Mouse (Mus musculus): ENCODE results near the gene Stx19. TPM values are rescaled to one million over a fixed set of nuclear protein-coding genes. Genes with fewer than 3 reads are reported as not detected.
A peak's percentile ranks its signal among the peaks of the same experiment; 100 is the strongest.

The Stx19 gene
- polyA plus RNA-seq, 1 experiment from 2014 or later, result 0.14 TPM

DNA sequence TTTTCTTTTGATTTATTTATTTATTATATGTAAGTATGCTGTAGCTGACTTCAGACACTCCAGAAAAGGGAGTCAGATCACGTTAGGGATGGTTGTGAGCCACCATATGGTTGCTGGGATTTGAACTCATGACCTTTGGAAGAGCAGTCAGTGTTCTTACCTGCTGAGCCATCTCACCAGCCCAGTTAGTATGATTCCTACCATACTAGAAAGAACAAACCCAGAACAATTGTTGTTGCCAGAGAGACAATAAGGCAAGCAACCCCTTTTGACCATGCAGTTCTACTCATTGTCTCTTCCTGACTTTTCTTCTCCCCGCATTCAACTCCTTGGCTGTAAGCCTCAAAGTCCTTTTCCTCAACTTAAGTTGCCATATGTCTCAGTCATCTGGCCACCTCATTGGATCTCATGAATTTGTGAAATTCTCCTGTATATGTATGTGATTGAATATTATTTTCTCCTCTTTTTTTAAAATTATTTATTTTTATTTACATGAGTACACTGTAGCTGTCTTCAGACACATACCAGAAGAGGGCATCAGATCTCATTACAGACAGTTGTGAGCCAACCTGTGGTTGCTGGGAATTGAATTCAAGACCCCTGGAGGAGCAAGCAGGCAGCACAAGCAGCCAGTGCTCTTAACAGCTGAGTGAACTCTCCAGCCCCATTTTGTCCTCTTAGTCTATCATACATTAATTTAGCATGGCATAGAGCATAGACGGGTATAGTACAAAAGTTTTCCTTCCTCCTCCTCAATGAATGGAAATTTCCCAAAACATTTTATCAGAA lies 38.2 kb downstream of the Stx19 start:
- no peak overlapping the region for H3K4me3 ChIP-seq (replicated peaks)
- H3K27ac ChIP-seq (replicated peaks), result no peak overlapping the region
- peaks cover 12% of the 10 kb centered on the region; the same call in 1 of the 2 replicates for H3K4me1 ChIP-seq (replicated peaks)
- 69% methylated on average over 3 of the region's 3 CpGs for WGBS (ENCODE audit: insufficient replicate concordance)
- no peak overlapping the region for H3K4me2 ChIP-seq
- no peak overlapping the region for H3K9ac ChIP-seq
- no peaks in the 10 kb centered on the region for H3K36me3 ChIP-seq (replicated peaks)
- no peak for ATAC-seq (ENCODE audit: insufficient read depth)
- H3K27me3 ChIP-seq, result no peaks in the 10 kb centered on the region
- no peaks in the 10 kb centered on the region for H3K9me3 ChIP-seq (replicated peaks)

DNA sequence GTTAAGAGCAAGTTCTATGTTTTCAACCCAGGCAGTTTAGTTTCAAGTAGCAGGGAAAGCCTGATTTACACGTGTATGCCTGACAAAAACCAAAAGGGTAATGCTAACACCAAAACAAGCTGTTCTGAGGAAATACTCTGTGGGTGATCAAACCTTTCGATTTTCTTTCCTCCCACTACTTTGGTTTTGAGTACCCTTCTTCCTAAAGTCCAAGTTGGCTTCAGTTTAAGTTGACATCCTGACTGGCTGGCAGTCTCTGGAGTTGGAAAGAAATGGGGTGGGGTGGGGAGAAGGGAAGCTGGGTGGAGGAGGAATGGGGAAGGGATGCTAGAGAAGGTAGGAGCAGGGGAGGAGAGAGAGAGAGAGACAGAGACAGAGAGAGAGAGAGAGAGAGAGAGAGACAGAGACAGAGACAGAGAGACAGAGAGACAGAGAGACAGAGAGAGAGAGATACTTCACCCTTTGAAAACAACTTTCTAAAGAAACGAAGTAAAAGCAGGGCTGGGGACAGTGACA lies 39.2 kb downstream of the Stx19 start:
- Histone ChIP-seq H3K27ac (replicated peaks) (no peak overlapping the region), H3K4me3 (replicated peaks) (peak overlapping the region; percentile 62), H3K9me3 (replicated peaks) (no peaks in the 10 kb centered on the region), H3K4me2 (peak overlapping the region; percentile 86), H3K27me3 (no peaks in the 10 kb centered on the region), H3K4me1 (replicated peaks) (peaks cover 12% of the 10 kb centered on the region; the same call in 1 of the 2 replicates), H3K9ac (peak overlapping the region; percentile 61; the same call in 1 of the 2 replicates), H3K36me3 (replicated peaks) (no peaks in the 10 kb centered on the region)
- ATAC-seq (ENCODE audit: insufficient read depth), result no peak
- 9% methylated on average over 3 of the region's 3 CpGs for WGBS (ENCODE audit: insufficient replicate concordance)

DNA sequence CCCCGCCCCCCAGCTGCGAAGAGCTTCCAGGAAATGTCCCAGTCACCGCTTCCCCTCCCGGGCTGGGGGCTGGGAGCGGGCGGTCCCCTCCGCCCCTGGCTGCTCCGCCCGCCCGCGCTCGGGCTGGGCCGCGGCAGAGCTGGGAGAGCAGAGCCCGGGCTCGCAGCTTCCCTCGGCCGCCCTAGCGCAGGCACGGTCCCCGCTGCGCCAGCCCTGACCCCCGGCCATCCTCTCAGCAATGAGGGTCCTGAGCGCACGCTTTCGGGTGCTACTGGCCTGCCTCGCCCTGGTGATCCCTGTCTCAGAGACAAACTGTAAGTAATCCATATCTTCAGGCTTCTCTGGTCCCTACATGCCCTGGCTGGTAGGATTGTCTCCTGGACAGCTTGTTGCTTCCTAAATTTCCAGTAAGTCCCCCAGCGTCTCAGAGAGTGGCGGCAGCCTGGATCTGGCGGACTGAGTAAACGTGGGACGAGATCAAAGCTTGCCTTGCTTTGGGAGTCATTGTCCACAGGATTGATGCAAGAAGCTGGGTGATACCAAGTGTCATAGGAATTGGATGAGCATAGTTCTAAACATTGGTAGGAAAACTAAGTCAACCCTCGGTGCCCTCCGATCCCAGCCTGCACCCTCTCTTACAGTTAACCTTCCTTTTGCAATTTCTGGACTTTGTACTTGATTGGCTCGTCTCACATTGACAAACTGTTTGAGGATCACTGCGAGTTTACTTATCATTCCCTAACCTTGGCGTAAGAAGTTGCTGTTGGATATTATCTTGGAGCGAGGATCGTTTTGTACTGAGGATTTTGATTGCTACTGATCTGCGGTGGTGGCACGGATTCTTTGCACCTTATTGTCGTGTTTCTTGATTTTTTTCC lies 40.0 kb downstream of the Stx19 start, which contains the start of gene Pros1:
Pros1 (plus strand) TSS at position 117 of the 878 bp plus-strand sequence.
- H3K9ac ChIP-seq, result peak within 1 kb of the TSS; percentile 61
- H3K36me3 ChIP-seq (replicated peaks), result no peaks in the 10 kb centered on the region
- peak within 1 kb of the TSS; percentile 86 for H3K4me2 ChIP-seq
- peak; percentile 88 for ATAC-seq (ENCODE audit: insufficient read depth)
- 3% methylated on average over 41 of the region's 42 CpGs for WGBS (ENCODE audit: insufficient replicate concordance)
- peaks cover 12% of the 10 kb centered on the region; the same call in 1 of the 2 replicates for H3K4me1 ChIP-seq (replicated peaks)
- H3K27ac ChIP-seq (replicated peaks), result peak within 1 kb of the TSS; percentile 53; the same call in 1 of the 2 replicates
- no peaks in the 10 kb centered on the region for H3K27me3 ChIP-seq
- H3K9me3 ChIP-seq (replicated peaks), result no peaks in the 10 kb centered on the region
- H3K4me3 ChIP-seq (replicated peaks), result peak within 1 kb of the TSS; percentile 62

DNA sequence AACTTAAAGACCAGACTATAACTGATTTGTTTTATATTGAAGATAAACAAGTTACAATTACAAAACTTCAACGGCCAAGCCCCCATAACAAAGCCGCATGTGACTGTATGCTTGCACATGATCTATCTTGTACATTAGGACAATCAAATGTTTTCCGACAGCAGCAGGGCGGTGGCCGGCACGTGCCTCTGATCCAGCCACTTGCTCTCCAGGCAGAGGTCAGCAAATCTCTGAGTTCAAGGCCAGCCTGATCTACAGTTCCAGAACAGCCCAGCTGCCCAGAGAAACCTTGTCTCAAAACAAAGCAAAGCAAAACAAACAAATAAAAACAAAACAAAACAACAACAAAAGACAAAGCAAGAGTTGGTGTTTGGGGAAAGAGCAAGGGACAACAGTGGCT lies 40.9 kb downstream of the Stx19 start:
- no peaks in the 10 kb centered on the region for H3K9me3 ChIP-seq (replicated peaks)
- H3K4me2 ChIP-seq, result no peak overlapping the region
- H3K27me3 ChIP-seq, result no peaks in the 10 kb centered on the region
- no peaks in the 10 kb centered on the region for H3K36me3 ChIP-seq (replicated peaks)
- no peak overlapping the region for H3K27ac ChIP-seq (replicated peaks)
- no peak overlapping the region for H3K4me3 ChIP-seq (replicated peaks)
- peaks cover 12% of the 10 kb centered on the region; the same call in 1 of the 2 replicates for H3K4me1 ChIP-seq (replicated peaks)
- WGBS (ENCODE audit: insufficient replicate concordance), result 56% methylated on average over 6 of the region's 6 CpGs
- H3K9ac ChIP-seq, result no peak overlapping the region
- ATAC-seq (ENCODE audit: insufficient read depth), result no peak

DNA sequence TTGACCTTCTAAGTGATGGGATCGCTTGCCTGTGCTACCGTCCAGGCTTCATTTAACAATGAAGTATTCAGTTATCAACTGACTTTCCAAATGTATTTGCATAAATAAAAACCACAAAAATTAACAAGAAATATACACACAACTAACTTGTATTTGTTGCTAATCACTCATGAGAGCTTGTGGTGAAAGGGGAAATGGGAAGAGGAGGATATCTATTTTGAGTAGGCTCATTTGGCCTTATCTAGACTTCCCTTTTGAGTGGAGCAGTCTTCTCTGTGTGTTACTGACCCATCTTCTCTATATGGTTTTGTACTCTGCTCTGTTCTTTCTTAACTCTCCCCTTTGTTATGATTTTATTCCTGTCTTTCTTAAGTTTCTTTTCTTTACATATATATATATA lies 41.8 kb downstream of the Stx19 start:
- Histone ChIP-seq H3K27me3 (no peaks in the 10 kb centered on the region), H3K9ac (no peak overlapping the region), H3K27ac (replicated peaks) (no peak overlapping the region), H3K4me3 (replicated peaks) (no peak overlapping the region), H3K4me1 (replicated peaks) (peaks cover 12% of the 10 kb centered on the region; the same call in 1 of the 2 replicates), H3K36me3 (replicated peaks) (no peaks in the 10 kb centered on the region), H3K4me2 (no peak overlapping the region), H3K9me3 (replicated peaks) (no peaks in the 10 kb centered on the region)
- 71% methylated on average over 2 of the region's 2 CpGs for WGBS (ENCODE audit: insufficient replicate concordance)
- ATAC-seq (ENCODE audit: insufficient read depth), result no peak

DNA sequence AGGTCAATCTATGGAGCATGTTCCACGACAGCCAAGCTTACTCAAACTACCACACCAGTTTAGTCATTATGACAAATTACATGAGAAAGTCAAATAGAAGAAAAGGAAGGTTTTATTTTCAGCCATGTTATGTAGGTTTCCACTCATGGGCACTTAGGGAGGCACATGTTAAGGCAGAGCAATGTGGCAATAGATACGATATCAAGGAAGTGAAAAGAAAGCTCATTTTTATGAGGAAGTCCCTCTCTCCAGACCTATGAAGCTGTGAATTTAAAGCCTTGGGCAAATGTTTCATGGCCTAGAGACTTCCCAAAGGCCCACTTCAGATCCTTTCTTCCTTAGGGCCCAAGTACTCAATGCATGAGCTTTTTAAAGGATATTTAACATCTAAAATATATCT lies 43.0 kb downstream of the Stx19 start:
- 61% methylated on average over 2 of the region's 2 CpGs for WGBS (ENCODE audit: insufficient replicate concordance)
- Histone ChIP-seq H3K4me3 (replicated peaks) (no peak overlapping the region), H3K4me1 (replicated peaks) (peaks cover 12% of the 10 kb centered on the region; the same call in 1 of the 2 replicates), H3K4me2 (no peak overlapping the region), H3K27ac (replicated peaks) (no peak overlapping the region), H3K9me3 (replicated peaks) (no peaks in the 10 kb centered on the region), H3K9ac (no peak overlapping the region), H3K27me3 (no peaks in the 10 kb centered on the region), H3K36me3 (replicated peaks) (no peaks in the 10 kb centered on the region)
- no peak for ATAC-seq (ENCODE audit: insufficient read depth)

DNA sequence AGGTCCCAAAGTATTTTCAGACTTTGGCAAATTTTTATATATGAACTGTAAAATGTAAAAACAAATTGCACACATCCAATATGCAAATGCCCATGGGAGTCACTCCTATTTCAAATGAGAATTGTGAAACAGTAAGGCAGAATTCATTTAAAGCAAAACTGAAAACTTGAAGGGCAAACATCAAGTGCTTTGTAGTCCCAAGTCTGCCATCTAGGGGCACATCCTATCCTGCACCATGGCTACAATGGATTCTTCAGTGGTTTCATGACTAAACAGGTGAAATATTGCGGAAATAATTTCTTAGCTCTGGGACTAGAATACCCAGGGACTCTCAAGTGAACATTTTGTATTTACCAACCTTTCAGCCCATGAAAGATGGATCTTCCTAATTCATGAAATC lies 43.5 kb downstream of the Stx19 start:
- no peak for ATAC-seq (ENCODE audit: insufficient read depth)
- no peak overlapping the region for H3K4me2 ChIP-seq
- H3K27me3 ChIP-seq, result no peaks in the 10 kb centered on the region
- H3K9me3 ChIP-seq (replicated peaks), result no peaks in the 10 kb centered on the region
- WGBS (ENCODE audit: insufficient replicate concordance), result 76% methylated on average over 1 of the region's 1 CpGs
- H3K36me3 ChIP-seq (replicated peaks), result no peaks in the 10 kb centered on the region
- H3K9ac ChIP-seq, result no peak overlapping the region
- H3K27ac ChIP-seq (replicated peaks), result no peak overlapping the region
- no peak overlapping the region for H3K4me3 ChIP-seq (replicated peaks)
- peaks cover 12% of the 10 kb centered on the region; the same call in 1 of the 2 replicates for H3K4me1 ChIP-seq (replicated peaks)

DNA sequence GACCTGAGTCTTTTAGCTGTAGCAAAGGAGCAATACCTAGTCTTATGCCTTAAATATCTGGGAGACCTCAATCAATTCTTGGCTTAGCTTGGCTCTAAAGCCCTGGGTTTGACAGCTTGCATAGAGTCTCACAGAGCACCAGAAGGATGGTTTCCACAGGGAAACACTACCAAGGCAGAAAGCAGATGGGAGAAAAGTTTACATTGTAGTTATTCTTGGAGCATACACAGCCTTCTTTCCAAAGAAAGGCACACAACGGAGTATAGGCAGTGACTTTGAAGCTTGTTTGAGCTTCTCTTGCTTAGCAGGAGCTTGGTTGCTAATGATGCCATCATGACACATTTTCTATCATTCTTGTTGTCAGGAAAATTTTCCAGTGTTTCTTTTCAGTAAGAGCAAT lies 45.7 kb downstream of the Stx19 start:
- no peaks in the 10 kb centered on the region for H3K9me3 ChIP-seq (replicated peaks)
- no peaks in the 10 kb centered on the region for H3K27me3 ChIP-seq
- 0 out of 2 replicates have a peak, but pooled peaks cover 2% of the 10 kb centered on the region for H3K4me1 ChIP-seq (replicated peaks)
- no peak overlapping the region for H3K4me3 ChIP-seq (replicated peaks)
- 59% methylated on average over 1 of the region's 1 CpGs for WGBS (ENCODE audit: insufficient replicate concordance)
- H3K4me2 ChIP-seq, result no peak overlapping the region
- ATAC-seq (ENCODE audit: insufficient read depth), result no peak
- no peaks in the 10 kb centered on the region for H3K36me3 ChIP-seq (replicated peaks)
- H3K27ac ChIP-seq (replicated peaks), result no peak overlapping the region
- H3K9ac ChIP-seq, result no peak overlapping the region

DNA sequence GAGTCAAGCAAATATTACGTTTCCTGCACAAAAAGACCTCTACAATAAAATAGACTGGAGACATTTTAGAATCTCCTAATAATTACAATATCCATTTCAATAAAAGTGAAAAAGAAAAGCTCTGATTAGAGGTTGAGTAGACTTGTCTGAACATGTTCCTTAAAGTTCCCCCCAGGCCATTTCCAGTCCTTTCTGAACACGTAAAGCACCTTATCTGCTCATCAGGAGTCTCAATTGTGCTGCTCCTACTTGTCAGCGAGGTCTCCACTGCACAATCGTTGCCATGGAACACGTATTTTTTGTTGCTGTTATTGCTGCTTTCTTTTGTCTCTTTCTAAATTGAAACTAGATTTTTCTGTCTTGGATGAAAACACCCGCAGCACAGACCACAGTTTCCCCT lies 47.0 kb downstream of the Stx19 start:
- no peak overlapping the region for H3K27ac ChIP-seq (replicated peaks)
- H3K9ac ChIP-seq, result no peak overlapping the region
- H3K4me2 ChIP-seq, result no peak overlapping the region
- no peaks in the 10 kb centered on the region for H3K36me3 ChIP-seq (replicated peaks)
- WGBS (ENCODE audit: insufficient replicate concordance), result 35% methylated on average over 6 of the region's 6 CpGs
- no peak overlapping the region for H3K4me3 ChIP-seq (replicated peaks)
- no peaks in the 10 kb centered on the region for H3K27me3 ChIP-seq
- H3K9me3 ChIP-seq (replicated peaks), result no peaks in the 10 kb centered on the region
- no peak for ATAC-seq (ENCODE audit: insufficient read depth)
- no peaks in the 10 kb centered on the region for H3K4me1 ChIP-seq (replicated peaks)

DNA sequence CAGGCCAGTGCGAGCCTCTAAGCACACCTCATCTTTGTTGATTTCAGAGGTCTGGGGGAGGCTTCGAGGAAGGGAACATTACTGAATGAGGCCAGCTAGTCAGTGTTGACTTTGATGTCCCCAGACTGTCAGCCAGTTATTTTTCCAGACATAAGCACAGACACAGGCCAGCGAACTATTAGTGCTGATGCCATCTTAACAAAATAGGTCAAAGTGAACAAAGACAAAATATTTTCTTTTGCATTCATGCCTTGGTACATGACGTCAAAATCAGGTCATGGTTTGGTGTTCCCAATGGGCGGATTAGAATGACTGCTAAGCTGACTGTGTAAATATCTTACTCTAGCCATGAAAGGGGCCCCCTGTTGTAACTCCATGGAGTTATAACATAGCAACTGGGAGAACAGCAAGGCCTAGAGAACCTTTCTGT lies 58.2 kb downstream of the Stx19 start:
- no peak overlapping the region for H3K9ac ChIP-seq
- no peak overlapping the region for H3K4me3 ChIP-seq (replicated peaks)
- H3K4me2 ChIP-seq, result no peak overlapping the region
- no peaks in the 10 kb centered on the region for H3K36me3 ChIP-seq (replicated peaks)
- no peak overlapping the region for H3K27ac ChIP-seq (replicated peaks)
- H3K9me3 ChIP-seq (replicated peaks), result no peaks in the 10 kb centered on the region
- H3K4me1 ChIP-seq (replicated peaks), result no peaks in the 10 kb centered on the region
- H3K27me3 ChIP-seq, result no peaks in the 10 kb centered on the region
- no peak for ATAC-seq (ENCODE audit: insufficient read depth)
- WGBS (ENCODE audit: insufficient replicate concordance), result 58% methylated on average over 5 of the region's 5 CpGs

DNA sequence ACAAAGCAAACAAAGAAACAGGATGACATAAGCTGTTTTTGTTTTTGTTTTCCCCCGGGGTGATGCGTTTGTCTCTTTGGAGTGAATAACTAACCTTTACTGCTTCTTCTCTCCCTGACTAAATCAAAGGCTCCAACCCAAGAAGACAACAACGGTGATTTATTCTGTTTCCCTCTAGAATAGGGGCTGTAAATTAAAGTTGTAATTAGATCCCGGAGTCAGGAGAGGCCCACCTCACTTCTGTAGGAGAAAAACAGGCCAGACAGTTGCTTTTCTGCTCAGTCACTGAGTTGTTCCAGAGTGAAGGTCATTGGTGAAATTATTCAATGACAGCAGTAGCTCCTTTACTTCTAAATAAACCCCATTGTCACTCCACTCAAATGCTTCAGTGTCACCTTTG lies 58.7 kb downstream of the Stx19 start:
- Histone ChIP-seq H3K9me3 (replicated peaks) (no peaks in the 10 kb centered on the region), H3K4me2 (no peak overlapping the region), H3K4me3 (replicated peaks) (no peak overlapping the region), H3K4me1 (replicated peaks) (no peaks in the 10 kb centered on the region), H3K36me3 (replicated peaks) (no peaks in the 10 kb centered on the region), H3K27ac (replicated peaks) (no peak overlapping the region), H3K9ac (no peak overlapping the region), H3K27me3 (no peaks in the 10 kb centered on the region)
- no peak for ATAC-seq (ENCODE audit: insufficient read depth)
- WGBS (ENCODE audit: insufficient replicate concordance), result 53% methylated on average over 4 of the region's 4 CpGs

All from liver, embryonic 15.5 days (tissue).